Mouse (Mus musculus): Measurements from ENCODE around the gene Arhgef40.
"Not testable (repeated sequence)": the region's sequence is repeated elsewhere in the genome, so short reads cannot be mapped to it uniquely, and the experiment has no call there.

The Arhgef40 gene

DNA sequence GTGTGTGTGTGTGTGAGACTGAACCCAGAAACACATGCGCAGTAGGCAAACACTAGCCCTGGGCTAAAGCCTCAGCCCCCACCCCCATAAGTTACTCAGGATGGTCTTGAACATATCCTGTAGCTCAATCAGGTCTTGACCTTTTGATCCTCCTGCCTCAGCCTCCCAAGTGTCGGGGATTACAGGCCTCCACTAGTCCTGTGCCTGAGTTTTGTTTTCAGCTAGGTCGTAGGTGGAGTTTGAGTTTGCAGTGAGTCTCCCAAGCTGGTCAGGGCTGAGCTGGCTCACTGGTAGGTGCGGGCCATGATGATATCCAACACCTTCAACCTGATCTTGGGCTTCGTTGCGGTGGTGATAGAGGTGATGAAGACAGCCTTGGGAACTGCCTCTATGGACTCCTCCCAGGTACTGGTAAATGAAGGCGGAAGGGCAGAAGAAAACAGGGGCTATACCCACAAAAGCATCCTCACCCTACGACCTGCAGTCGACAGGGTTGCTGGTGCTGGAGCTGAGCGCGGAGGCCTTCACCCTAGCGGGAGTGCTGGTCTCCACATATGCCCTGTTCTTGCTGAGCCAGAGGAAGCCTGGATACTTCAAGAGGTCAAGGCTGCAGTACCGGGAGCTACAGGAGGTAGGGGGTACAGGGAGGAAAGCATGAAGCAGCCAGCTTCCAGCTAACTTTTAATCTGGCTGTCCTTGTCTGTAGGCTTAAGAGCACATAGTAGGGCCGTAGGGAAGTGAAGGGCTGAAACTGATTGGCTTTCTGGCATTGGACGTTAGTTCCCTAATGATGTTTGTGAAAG is 33.9 kb downstream of the Arhgef40 start:
- DNase-seq (ENCODE audit: low spot score in 2 of 2) = peak; percentile 22 to 50

GRCm38 (mm10) chr14:52019051-52019589 is 34.6 kb downstream of the Arhgef40 start:
- no peak for DNase-seq (ENCODE audit: low spot score in 2 of 2)

- DNase-seq (ENCODE audit: low spot score in 2 of 2) = peak; percentile 99
Measured at GRCm38 (mm10) chr14:52019590-52020340, 35.2 kb downstream of the Arhgef40 start.

DNA sequence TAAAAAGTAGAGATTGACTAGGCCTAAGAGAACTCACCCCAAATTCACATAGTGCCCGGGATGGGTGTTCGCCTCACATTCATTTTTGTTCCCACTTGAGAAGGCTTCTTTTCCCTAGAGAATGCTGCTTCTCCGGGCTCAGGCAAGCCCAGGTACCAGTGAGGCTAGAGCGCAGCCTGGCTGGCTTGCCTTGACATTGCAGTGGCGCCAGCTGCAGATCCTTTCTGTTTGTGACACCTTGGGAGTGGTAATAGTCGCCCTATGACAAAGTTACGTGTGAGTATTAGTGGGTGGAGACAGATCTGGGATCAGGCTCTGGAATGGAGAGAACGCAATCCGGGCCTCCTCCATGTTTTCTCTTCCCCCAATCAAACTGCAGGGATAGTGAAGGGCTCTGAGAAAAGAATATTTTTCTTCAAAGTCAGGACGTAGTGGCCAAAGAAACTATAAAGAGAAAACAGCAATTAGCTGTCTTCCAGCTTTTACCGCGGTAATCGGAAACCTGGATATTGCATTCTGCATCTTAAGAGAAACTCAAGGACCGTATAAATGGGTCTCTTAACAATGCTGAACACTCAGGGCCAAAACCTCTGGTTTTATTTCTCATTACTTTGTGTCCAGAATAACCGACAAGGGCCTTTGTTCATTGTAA is 36.1 kb downstream of the Arhgef40 start, which contains the start of gene Zfp219:
TSS of gene Zfp219 (minus strand) at position 248 of the 652 bp plus-strand sequence.
- DNase-seq (ENCODE audit: low spot score in 2 of 2) = peak; percentile 75 to 88

DNA sequence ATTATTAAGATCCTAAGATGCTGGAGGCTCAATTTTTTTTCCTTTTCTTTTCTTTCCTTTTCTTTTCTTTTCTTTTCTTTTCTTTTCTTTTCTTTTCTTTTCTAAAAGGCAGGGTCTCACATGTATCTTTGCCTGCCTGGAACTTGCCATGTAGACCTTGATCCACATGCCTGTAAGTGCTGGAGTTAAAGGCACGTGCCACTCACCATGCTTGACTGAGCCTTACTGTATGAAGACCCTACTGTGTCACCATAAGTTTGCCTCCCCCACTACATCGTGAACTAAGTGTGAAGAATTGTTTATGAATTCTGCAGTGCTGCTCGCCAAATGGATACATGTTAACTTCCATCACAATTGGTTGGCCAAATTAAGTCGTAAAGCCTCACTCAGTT is 36.6 kb downstream of the Arhgef40 start:
- no peak for DNase-seq (ENCODE audit: low spot score in 2 of 2)

- no peak for DNase-seq (ENCODE audit: low spot score in 2 of 2)
Measured at GRCm38 (mm10) chr14:52021568-52022212, 37.2 kb downstream of the Arhgef40 start.

GRCm38 (mm10) chr14:52022244-52022708 is 37.8 kb downstream of the Arhgef40 start:
- no peak for DNase-seq (ENCODE audit: low spot score in 2 of 2)

GRCm38 (mm10) chr14:52022709-52023459 is 38.4 kb downstream of the Arhgef40 start:
- DNase-seq (ENCODE audit: low spot score in 2 of 2) = peak; percentile 88 to 90

DNA sequence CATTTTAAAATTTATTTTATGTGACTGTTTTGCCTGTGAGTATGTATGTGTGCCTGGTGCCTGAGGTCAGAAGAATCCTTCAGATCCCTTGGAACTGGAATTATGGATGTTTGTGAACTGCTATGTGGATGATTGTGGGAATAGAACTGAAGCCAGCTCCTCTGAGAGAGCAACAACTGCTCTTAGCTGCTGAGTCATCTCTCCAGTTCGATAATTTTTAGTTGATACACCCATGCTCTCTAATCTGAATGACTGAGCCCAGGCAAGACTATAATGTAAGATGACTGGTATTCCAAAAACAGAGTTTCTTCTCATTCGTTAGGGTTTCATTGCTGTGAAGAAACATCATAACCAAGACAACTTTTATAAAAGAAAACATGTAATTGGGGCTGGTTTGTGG is 39.6 kb downstream of the Arhgef40 start:
- DNase-seq (ENCODE audit: low spot score in 2 of 2) = no peak

- DNase-seq (ENCODE audit: low spot score in 2 of 2) = no peak
Measured at GRCm38 (mm10) chr14:52026342-52026741, 41.8 kb downstream of the Arhgef40 start.

DNA sequence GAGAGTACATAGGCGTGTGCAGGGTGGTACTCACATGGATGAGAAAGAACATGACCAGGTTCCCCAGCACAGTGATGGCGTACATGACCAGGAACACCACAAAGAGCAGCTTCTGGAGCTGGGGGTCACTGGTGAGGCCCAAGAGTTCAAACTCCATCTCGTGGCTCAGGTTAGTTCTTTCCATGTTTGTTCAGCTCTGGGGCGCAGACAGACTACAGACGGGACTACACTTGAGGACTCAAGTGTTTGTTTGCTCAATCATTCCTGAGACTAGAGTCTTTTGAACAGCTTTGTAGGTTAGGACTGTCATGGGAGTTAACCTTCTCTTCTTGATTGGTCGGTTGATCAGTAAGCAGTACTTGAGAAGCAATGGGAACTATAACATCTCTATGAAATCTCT is 51.4 kb downstream of the Arhgef40 start:
- no peak for DNase-seq (ENCODE audit: low spot score in 2 of 2)

- DNase-seq (ENCODE audit: low spot score in 2 of 2) = no peak
Measured at GRCm38 (mm10) chr14:52039332-52039731, 54.8 kb downstream of the Arhgef40 start.

GRCm38 (mm10) chr14:52042359-52042758 is 57.8 kb downstream of the Arhgef40 start, which contains the start of gene Olfr221:
Gene Olfr221, minus strand, starts transcription at chr14:52042459.
- not testable (repeated sequence) for DNase-seq (ENCODE audit: low spot score in 2 of 2)

- DNase-seq (ENCODE audit: low spot score in 2 of 2) = no peak
Measured at GRCm38 (mm10) chr14:52043446-52043845, 58.9 kb downstream of the Arhgef40 start.

DNA sequence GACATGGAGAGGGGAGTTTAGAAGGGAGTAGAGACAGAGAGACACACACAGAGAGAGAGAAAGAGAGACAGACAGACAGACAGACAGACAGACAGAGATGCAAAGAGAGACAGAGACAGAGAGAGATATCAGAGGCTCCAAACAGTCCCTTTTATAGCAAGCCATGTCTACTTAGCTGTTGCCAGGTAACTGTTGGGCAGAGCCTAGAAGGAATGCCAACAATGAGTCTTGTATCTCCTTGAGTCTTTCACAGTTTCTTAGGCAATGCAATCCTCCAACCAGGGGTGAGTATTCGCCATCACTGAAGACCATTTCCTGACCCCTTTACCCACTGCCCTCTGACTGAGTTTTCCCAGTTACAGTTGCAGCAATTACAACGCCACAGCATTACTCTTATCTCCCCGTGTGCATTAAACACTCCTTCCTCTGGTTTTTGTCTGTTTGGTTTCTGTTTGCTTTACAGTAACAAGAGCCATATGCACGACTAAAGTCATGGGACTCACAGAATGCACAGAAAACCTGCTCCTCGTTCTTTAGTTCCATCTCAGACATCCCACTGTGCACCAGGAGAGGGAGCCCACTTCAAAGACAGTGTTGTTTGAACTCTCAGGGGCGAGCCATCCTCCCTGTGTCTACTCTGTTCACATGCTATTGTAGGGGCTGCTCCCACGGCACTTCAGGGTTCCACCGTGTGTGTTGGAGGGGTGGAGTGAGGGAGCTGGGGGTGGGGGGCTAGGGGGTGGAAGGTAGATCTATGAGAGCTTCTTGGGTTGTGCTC is 60.6 kb downstream of the Arhgef40 start:
- peak; percentile 44 to 56 for DNase-seq (ENCODE audit: low spot score in 2 of 2)

GRCm38 (mm10) chr14:52045966-52046565 is 61.5 kb downstream of the Arhgef40 start:
- no peak for DNase-seq (ENCODE audit: low spot score in 2 of 2)

DNA sequence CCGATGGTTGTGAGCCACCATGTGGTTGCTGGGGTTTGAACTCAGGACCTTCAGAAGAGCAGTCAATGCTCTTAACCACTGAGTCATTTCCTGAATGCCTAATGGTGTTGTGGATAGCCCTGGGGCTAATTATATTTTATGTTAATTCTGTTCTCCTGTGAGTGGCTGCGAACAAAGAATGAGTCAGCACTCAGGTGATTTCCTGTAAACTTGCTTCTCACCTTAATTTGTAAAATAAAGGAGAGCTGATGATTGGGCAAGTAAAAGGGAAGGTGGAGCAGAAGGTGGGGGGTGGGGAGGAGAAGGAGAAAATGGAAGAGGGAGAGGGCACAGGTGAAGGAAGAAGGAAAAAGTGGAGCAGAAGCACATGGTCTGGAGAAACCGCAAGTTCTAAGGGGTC is 68.2 kb downstream of the Arhgef40 start:
- not testable (repeated sequence) for DNase-seq (ENCODE audit: low spot score in 2 of 2)
